Mouse (Mus musculus) liver, embryonic 15.5 days (tissue): ENCODE data around the gene Pxt1. TPM values are rescaled to one million over a fixed set of nuclear protein-coding genes. Genes with fewer than 3 reads are reported as not detected.

ENCODE experiments used
- ATAC-seq: fragments of 200-750 bp; cut with Nextera tagmentation; 2 replicates; pipeline ENCODE4 v1.8.0; 2017; ENCODE audit warnings: moderate number of reproducible peaks, mild to moderate bottlenecking, moderate library complexity; ENCODE audit not compliant: insufficient read depth
- H3K27ac ChIP-seq: fragments of 300-500 bp; sonication (generic); replicated peaks from 2 replicates; pipeline ENCODE4 v1.5.1; 2015; ENCODE audit warnings: mild to moderate bottlenecking, inconsistent platforms
- H3K27me3 ChIP-seq: fragments of 300-500 bp; sonication (generic); 2 replicates; pipeline ENCODE4 v1.6.1; 2015; ENCODE audit warnings: mild to moderate bottlenecking, inconsistent platforms
- H3K36me3 ChIP-seq: fragments of 300-500 bp; sonication (generic); replicated peaks from 2 replicates; pipeline ENCODE4 v1.6.1; 2015; ENCODE audit warnings: moderate library complexity, mild to moderate bottlenecking, inconsistent platforms
- H3K4me1 ChIP-seq: fragments of 300-500 bp; sonication (generic); replicated peaks from 2 replicates; pipeline ENCODE4 v1.6.1; 2015; ENCODE audit warnings: inconsistent platforms
- H3K4me2 ChIP-seq: fragments of 300-500 bp; sonication (generic); 2 replicates; pipeline ENCODE4 v1.6.1; 2015; ENCODE audit warnings: moderate library complexity, mild to moderate bottlenecking, inconsistent platforms
- H3K4me3 ChIP-seq: fragments of 300-500 bp; sonication (generic); replicated peaks from 2 replicates; pipeline ENCODE4 v1.5.1; 2015; ENCODE audit warnings: mild to moderate bottlenecking, inconsistent platforms
- H3K9ac ChIP-seq: fragments of 300-500 bp; sonication (generic); 2 replicates; pipeline ENCODE4 v1.6.1; 2015; ENCODE audit warnings: moderate library complexity, mild to moderate bottlenecking, inconsistent platforms
- H3K9me3 ChIP-seq: fragments of 300-500 bp; sonication (generic); replicated peaks from 2 replicates; pipeline ENCODE4 v1.6.1; 2016; ENCODE audit warnings: inconsistent platforms
- WGBS: fragments of 180-500 bp; shearing (Covaris S2); methylation state at CpG from one replicate; pipeline ENCODE4 v1.1.7; 2015; ENCODE audit warnings: mixed read lengths; ENCODE audit not compliant: insufficient replicate concordance; 5-methylcytosine and 5-hydroxymethylcytosine counted together
- polyA plus RNA-seq: library from polyadenylated mRNA; unstranded; fragments of >200 nt; fragmentation: Nextera tagmentation; extraction: Ambion mirVana; gene quantifications from 2 replicates; pipeline ENCODE4 v1.2.1, GENCODE M21; 2015

Pxt1 gene
- polyA plus RNA-seq, 1 experiment from 2014 or later: 0.25 TPM

DNA sequence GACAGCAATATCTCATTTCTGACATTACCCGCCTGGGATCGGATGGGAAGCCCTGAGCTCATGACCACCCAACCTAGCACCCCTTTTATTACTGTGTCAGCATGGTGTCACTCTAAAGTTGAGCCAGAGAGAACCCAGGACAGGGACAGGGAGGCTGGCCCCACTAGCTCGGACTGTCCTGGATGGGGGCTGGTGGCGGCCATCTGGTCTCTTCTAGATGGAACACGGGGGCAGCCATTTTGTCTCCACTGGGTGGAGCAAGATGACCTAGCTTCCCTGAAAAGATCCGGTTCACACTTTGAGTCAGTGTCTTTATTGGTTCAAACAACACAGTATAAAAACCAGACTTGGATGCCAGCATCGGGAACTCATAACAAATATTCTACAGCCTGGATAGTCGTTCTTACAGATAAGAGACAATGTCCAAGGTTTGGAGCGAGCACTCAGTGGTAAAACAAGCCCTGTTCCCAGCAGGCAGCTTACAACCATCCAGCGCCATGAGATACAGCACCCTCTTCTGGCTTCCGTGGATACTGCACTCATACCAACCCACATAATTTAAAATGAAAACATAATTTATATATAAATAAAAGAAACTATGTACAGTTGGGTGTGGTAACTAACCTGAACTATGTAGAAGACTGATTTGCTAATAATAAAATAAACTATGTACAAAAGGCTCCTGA is 47.4 kb downstream of the Pxt1 start:
- Histone ChIP-seq H3K36me3 (no peaks in the 10 kb centered on the region), H3K4me1 (peaks cover 8% of the 10 kb centered on the region; the same call in 1 of the 2 replicates), H3K4me3 (no peak overlapping the region), H3K4me2 (no peak overlapping the region), H3K9me3 (no peaks in the 10 kb centered on the region), H3K9ac (no peak overlapping the region), H3K27ac (no peak overlapping the region), H3K27me3 (no peaks in the 10 kb centered on the region)
- no peak for ATAC-seq
- WGBS: 73% methylated on average over 11 of the region's 11 CpGs

DNA sequence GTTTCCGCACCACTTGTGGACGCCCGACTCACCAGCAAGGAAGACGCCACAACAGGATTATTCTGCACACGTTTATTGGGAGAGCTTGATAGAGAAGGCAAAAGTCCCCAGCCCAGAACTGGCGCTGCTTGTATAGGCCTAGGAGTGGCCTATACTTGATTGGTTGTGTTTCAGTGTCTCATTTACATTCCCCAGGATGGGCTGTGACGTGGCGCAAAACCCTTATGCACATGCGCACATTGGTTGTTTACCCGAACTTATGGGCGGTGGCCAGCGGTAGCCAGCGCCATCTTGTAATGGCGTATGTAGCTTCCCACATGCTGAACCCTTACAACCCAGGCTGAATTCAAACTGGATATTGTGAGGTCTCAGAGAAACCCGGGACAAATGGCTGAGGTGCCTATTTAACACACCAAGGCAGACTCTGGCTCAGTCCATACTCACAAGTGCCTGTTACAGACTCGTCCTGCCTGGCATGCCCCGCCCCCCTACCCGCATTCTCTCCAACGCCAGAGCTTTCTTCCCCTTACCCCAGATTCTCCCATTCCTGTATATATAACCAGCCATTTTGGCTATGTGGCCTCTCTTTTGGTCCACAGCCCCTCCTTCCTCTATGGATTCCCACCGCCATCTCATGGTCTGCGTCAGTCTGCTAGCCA is 48.3 kb downstream of the Pxt1 start:
- ATAC-seq: no peak
- Histone ChIP-seq H3K27me3 (no peaks in the 10 kb centered on the region), H3K27ac (no peak overlapping the region), H3K36me3 (no peaks in the 10 kb centered on the region), H3K4me2 (no peak overlapping the region), H3K9ac (no peak overlapping the region), H3K4me3 (no peak overlapping the region), H3K9me3 (no peaks in the 10 kb centered on the region), H3K4me1 (peaks cover 8% of the 10 kb centered on the region; the same call in 1 of the 2 replicates)
- WGBS: 83% methylated on average over 21 of the region's 21 CpGs

DNA sequence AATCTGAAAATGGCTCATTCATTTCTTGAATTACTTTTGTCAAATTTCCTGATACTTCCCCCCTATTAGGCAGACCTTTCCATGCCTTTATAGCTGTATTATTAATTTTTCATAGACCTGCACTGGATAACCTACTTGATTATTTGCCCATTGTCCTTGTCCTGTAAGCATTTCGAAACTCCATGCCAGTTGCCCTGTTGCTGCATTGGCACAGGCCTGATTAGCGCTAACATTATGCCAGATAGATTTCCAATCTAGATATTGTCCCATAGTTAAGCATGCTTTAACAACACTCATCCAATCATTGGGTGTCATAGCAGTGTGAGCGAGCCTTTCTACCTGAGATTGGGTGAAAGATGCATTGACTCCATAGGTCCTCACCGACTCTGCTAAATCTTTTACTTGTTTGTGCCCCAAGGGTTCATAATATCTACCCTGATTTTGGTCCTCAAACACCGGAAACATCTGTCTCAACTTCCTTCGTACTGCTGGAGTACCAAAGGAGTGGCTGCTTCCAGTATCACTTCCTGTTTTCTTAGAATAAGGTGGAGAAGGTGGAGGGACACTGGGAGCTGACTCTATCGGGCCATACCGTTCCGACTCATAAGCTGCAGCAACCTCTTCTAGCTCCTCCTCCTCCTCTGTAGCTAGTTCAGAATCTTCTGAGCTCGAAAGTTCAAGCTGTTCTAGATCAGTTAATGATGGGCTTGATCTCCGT is 49.4 kb downstream of the Pxt1 start:
- H3K4me1 ChIP-seq: peaks cover 8% of the 10 kb centered on the region; the same call in 1 of the 2 replicates
- no peaks in the 10 kb centered on the region for H3K36me3 ChIP-seq
- no peak overlapping the region for H3K4me2 ChIP-seq
- H3K27ac ChIP-seq: no peak overlapping the region
- no peak overlapping the region for H3K4me3 ChIP-seq
- no peaks in the 10 kb centered on the region for H3K9me3 ChIP-seq
- no peak overlapping the region for H3K9ac ChIP-seq
- no peaks in the 10 kb centered on the region for H3K27me3 ChIP-seq
- 40% methylated on average over 11 of the region's 11 CpGs for WGBS
- ATAC-seq: no peak

DNA sequence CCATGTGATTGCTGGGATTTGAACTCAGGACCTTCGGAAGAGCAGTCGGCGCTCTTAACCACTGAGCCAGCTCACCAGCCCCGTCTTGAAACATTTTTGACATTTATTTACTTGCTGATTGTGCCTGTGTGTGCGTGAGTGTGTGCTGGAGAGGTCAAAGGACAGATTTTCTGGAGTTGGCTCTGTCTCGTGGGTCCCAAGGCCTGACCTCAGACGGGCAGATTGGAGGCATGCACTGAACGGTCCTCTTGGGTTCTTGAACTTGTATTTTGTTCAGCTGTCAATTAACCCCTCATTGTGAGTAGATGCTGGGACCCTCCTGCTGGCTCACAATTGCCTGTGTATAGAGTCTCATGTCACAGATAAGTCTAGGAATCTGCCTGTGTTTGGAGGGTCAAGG is 57.4 kb downstream of the Pxt1 start:
- 62% methylated on average over 8 of the region's 8 CpGs for WGBS
- Histone ChIP-seq H3K9me3 (no peaks in the 10 kb centered on the region), H3K27me3 (peaks cover 8% of the 10 kb centered on the region), H3K4me3 (no peak overlapping the region), H3K4me1 (peaks cover 5% of the 10 kb centered on the region), H3K9ac (no peak overlapping the region), H3K27ac (no peak overlapping the region), H3K36me3 (no peaks in the 10 kb centered on the region), H3K4me2 (no peak overlapping the region)
- ATAC-seq: no peak

DNA sequence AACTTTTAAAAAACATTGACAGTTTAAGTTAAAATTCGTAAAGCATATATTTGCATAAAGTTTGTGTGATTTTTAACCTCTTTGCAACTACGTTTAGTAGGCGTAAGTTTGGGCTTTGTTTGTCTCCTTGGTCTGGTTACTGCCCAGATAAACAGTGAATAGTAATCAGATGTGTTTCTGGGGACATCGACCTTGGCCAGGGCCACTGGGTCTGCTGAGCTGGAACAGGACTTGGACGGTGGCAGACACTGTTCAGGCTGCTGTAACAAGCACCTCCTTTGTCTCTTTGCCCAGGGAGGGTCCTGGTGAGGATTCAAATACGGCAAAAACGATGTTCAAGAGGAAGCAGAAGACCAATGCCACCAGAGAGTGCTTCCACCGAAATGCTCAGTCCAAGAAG is 58.4 kb downstream of the Pxt1 start:
- Histone ChIP-seq H3K36me3 (no peaks in the 10 kb centered on the region), H3K4me1 (peaks cover 6% of the 10 kb centered on the region), H3K9me3 (no peaks in the 10 kb centered on the region), H3K27ac (no peak overlapping the region), H3K4me3 (no peak overlapping the region), H3K4me2 (no peak overlapping the region), H3K9ac (no peak overlapping the region), H3K27me3 (peaks cover 19% of the 10 kb centered on the region)
- 65% methylated on average over 8 of the region's 8 CpGs for WGBS
- ATAC-seq: no peak

Other genes starting within 250 kb of the Pxt1 start
- gene AC170998.1, start 217.8 kb downstream of the Pxt1 start, polyA plus RNA-seq: 1.0 and 1.1 TPM in 2 replicates
- gene Mapk13, start 174.5 kb downstream of the Pxt1 start, polyA plus RNA-seq: 7.3 and 8.9 TPM in 2 replicates
- 74.7 and 78.4 TPM in 2 replicates for gene Brpf3, start 142.8 kb downstream of the Pxt1 start, polyA plus RNA-seq
- gene Pnpla1, start 85.4 kb downstream of the Pxt1 start, polyA plus RNA-seq: 0.06 and 0.13 TPM in 2 replicates
- 0.07 and 0.08 TPM in 2 replicates for gene 4930539E08Rik, start 28.5 kb downstream of the Pxt1 start, polyA plus RNA-seq
- 74.6 and 80.9 TPM in 2 replicates for gene Kctd20, start 8.1 kb upstream of the Pxt1 start, polyA plus RNA-seq
- 41.7 and 46.7 TPM in 2 replicates for gene Stk38, start 64.2 kb upstream of the Pxt1 start, polyA plus RNA-seq
- 204 and 215 TPM in 2 replicates for gene Srsf3, start 88.8 kb upstream of the Pxt1 start, polyA plus RNA-seq
- 15.4 and 15.5 TPM in 2 replicates for gene Cdkn1a, start 147.1 kb upstream of the Pxt1 start, polyA plus RNA-seq
- gene Rab44, start 170.3 kb upstream of the Pxt1 start, polyA plus RNA-seq: 7.8 and 10.0 TPM in 2 replicates